Mouse (Mus musculus) midbrain, embryonic 12.5 days (tissue): ENCODE results near the gene Apobec1. TPM values are rescaled to one million over a fixed set of nuclear protein-coding genes. Genes with fewer than 3 reads are reported as not detected.
"Not testable (repeated sequence)": the region's sequence is repeated elsewhere in the genome, so short reads cannot be mapped to it uniquely, and the experiment has no call there.

Experiments used
- ATAC-seq: fragments of 200-750 bp; cut with Nextera tagmentation; 2 replicates; pipeline ENCODE4 v1.8.0; 2017; ENCODE audit warnings: low read depth, moderate TSS enrichment, moderate library complexity; ENCODE audit not compliant: low FRiP score
- H3K27ac ChIP-seq: fragments of 300-500 bp; sonication (generic); replicated peaks from 2 replicates; pipeline ENCODE4 v1.5.1; 2016; ENCODE audit warnings: mild to moderate bottlenecking
- H3K27me3 ChIP-seq: fragments of 300-500 bp; sonication (generic); 2 replicates; pipeline ENCODE4 v1.6.1; 2016; ENCODE audit warnings: mild to moderate bottlenecking
- H3K36me3 ChIP-seq: fragments of 300-500 bp; sonication (generic); 2 replicates; pipeline ENCODE4 v1.6.1; 2016
- H3K4me1 ChIP-seq: fragments of 300-500 bp; sonication (generic); 2 replicates; pipeline ENCODE4 v1.6.1; 2016
- H3K4me2 ChIP-seq: fragments of 300-500 bp; sonication (generic); replicated peaks from 2 replicates; pipeline ENCODE4 v1.6.1; 2016; ENCODE audit warnings: mild to moderate bottlenecking, moderate library complexity
- H3K4me3 ChIP-seq: fragments of 300-500 bp; sonication (generic); 2 replicates; pipeline ENCODE4 v1.5.1; 2016; ENCODE audit warnings: mild to moderate bottlenecking
- H3K9ac ChIP-seq: fragments of 300-500 bp; sonication (generic); replicated peaks from 2 replicates; pipeline ENCODE4 v1.6.1; 2016; ENCODE audit warnings: mild to moderate bottlenecking, moderate library complexity
- H3K9me3 ChIP-seq: fragments of 300-500 bp; sonication (generic); 2 replicates; pipeline ENCODE4 v1.6.1; 2016; ENCODE audit warnings: mild to moderate bottlenecking
- WGBS: fragments of 180-500 bp; shearing (Covaris S2); methylation state at CpG from one replicate; pipeline ENCODE4 v1.1.7; 2016; 5-methylcytosine and 5-hydroxymethylcytosine counted together
- polyA plus RNA-seq: library from polyadenylated mRNA; unstranded; fragments of >200 nt; fragmentation: Nextera tagmentation; extraction: Ambion mirVana; gene quantifications from 2 replicates; pipeline ENCODE4 v1.2.1, GENCODE M21; 2016

Apobec1 gene
- polyA plus RNA-seq, 1 experiment from 2014 or later = 2.8 TPM

GRCm38 (mm10) chr6:122601031-122601430, 1.2 kb downstream of the Apobec1 start:
- Histone ChIP-seq H3K9me3 (no peaks in the 10 kb centered on the region), H3K27ac (no peak overlapping the region), H3K36me3 (no peaks in the 10 kb centered on the region), H3K4me3 (no peak overlapping the region), H3K27me3 (no peaks in the 10 kb centered on the region), H3K9ac (no peak overlapping the region), H3K4me2 (no peak overlapping the region), H3K4me1 (0 out of 2 replicates have a peak, but pooled peaks cover 2% of the 10 kb centered on the region)
- 93% methylated on average over 4 of the region's 4 CpGs for WGBS
- no peak for ATAC-seq

GRCm38 (mm10) chr6:122600066-122600646, 2.1 kb downstream of the Apobec1 start:
- no peaks in the 10 kb centered on the region for H3K27me3 ChIP-seq
- no peaks in the 10 kb centered on the region for H3K9me3 ChIP-seq
- H3K4me3 ChIP-seq = no peak overlapping the region
- WGBS = 82% methylated on average over 7 of the region's 7 CpGs
- ATAC-seq = no peak
- H3K4me2 ChIP-seq = no peak overlapping the region
- H3K4me1 ChIP-seq = 0 out of 2 replicates have a peak, but pooled peaks cover 2% of the 10 kb centered on the region
- H3K36me3 ChIP-seq = no peaks in the 10 kb centered on the region
- no peak overlapping the region for H3K27ac ChIP-seq
- no peak overlapping the region for H3K9ac ChIP-seq

GRCm38 (mm10) chr6:122599054-122599737, 3.0 kb downstream of the Apobec1 start:
- Histone ChIP-seq H3K36me3 (no peaks in the 10 kb centered on the region), H3K9me3 (no peaks in the 10 kb centered on the region), H3K27ac (no peak overlapping the region), H3K27me3 (no peaks in the 10 kb centered on the region), H3K9ac (no peak overlapping the region), H3K4me2 (no peak overlapping the region), H3K4me3 (no peak overlapping the region), H3K4me1 (0 out of 2 replicates have a peak, but pooled peaks cover 2% of the 10 kb centered on the region)
- WGBS = 91% methylated on average over 9 of the region's 9 CpGs
- ATAC-seq = no peak

- ATAC-seq = no peak
- H3K4me1 ChIP-seq = 0 out of 2 replicates have a peak, but pooled peaks cover 2% of the 10 kb centered on the region
- H3K9ac ChIP-seq = no peak overlapping the region
Observed at GRCm38 (mm10) chr6:122598436-122598835, 3.8 kb downstream of the Apobec1 start.

GRCm38 (mm10) chr6:122598014-122598413, 4.2 kb downstream of the Apobec1 start:
- WGBS = 96% methylated on average over 4 of the region's 4 CpGs

More at GRCm38 (mm10) chr6:122598436-122598835, 3.8 kb downstream of the Apobec1 start:
- Histone ChIP-seq H3K27ac (no peak overlapping the region), H3K27me3 (no peaks in the 10 kb centered on the region), H3K9me3 (no peaks in the 10 kb centered on the region), H3K4me2 (no peak overlapping the region), H3K36me3 (no peaks in the 10 kb centered on the region), H3K4me3 (no peak overlapping the region)
- 91% methylated on average over 6 of the region's 6 CpGs for WGBS

GRCm38 (mm10) chr6:122596608-122597007, 5.6 kb downstream of the Apobec1 start:
- no peaks in the 10 kb centered on the region for H3K27me3 ChIP-seq
- H3K9ac ChIP-seq = no peak overlapping the region
- WGBS = 89% methylated on average over 7 of the region's 7 CpGs

More at GRCm38 (mm10) chr6:122598014-122598413, 4.2 kb downstream of the Apobec1 start:
- Histone ChIP-seq H3K27ac (no peak overlapping the region), H3K27me3 (no peaks in the 10 kb centered on the region), H3K4me2 (no peak overlapping the region), H3K4me3 (no peak overlapping the region), H3K9me3 (no peaks in the 10 kb centered on the region), H3K4me1 (0 out of 2 replicates have a peak, but pooled peaks cover 2% of the 10 kb centered on the region), H3K36me3 (no peaks in the 10 kb centered on the region), H3K9ac (no peak overlapping the region)
- ATAC-seq = no peak

GRCm38 (mm10) chr6:122595637-122596036, 6.6 kb downstream of the Apobec1 start:
- Histone ChIP-seq H3K27me3 (no peaks in the 10 kb centered on the region), H3K9me3 (no peaks in the 10 kb centered on the region), H3K4me1 (no peaks in the 10 kb centered on the region), H3K36me3 (no peaks in the 10 kb centered on the region), H3K4me2 (no peak overlapping the region), H3K27ac (no peak overlapping the region), H3K4me3 (no peak overlapping the region), H3K9ac (no peak overlapping the region)
- ATAC-seq = peak; percentile 49; the same call in 1 of the 2 replicates
- WGBS = 40% methylated on average over 7 of the region's 7 CpGs

More at GRCm38 (mm10) chr6:122596608-122597007, 5.6 kb downstream of the Apobec1 start:
- Histone ChIP-seq H3K27ac (no peak overlapping the region), H3K4me2 (no peak overlapping the region), H3K4me3 (no peak overlapping the region), H3K36me3 (no peaks in the 10 kb centered on the region), H3K9me3 (no peaks in the 10 kb centered on the region), H3K4me1 (no peaks in the 10 kb centered on the region)
- no peak for ATAC-seq

- no peak overlapping the region for H3K9ac ChIP-seq
- no peaks in the 10 kb centered on the region for H3K36me3 ChIP-seq
- H3K27ac ChIP-seq = no peak overlapping the region
- H3K4me1 ChIP-seq = no peaks in the 10 kb centered on the region
- H3K4me3 ChIP-seq = no peak overlapping the region
- H3K4me2 ChIP-seq = no peak overlapping the region
- no peak for ATAC-seq
- no peaks in the 10 kb centered on the region for H3K27me3 ChIP-seq
- 96% methylated on average over 2 of the region's 2 CpGs for WGBS
- no peaks in the 10 kb centered on the region for H3K9me3 ChIP-seq
Observed at GRCm38 (mm10) chr6:122592905-122593304, 9.3 kb downstream of the Apobec1 start.

- no peak for ATAC-seq
- H3K27ac ChIP-seq = no peak overlapping the region
Observed at GRCm38 (mm10) chr6:122591027-122591758, 11.1 kb downstream of the Apobec1 start.

GRCm38 (mm10) chr6:122579086-122579485, 23.2 kb downstream of the Apobec1 start:
- no peak overlapping the region for H3K27ac ChIP-seq
- no peaks in the 10 kb centered on the region for H3K9me3 ChIP-seq
- ATAC-seq = no peak
- no peak overlapping the region for H3K9ac ChIP-seq
- H3K4me2 ChIP-seq = no peak overlapping the region
- WGBS = 67% methylated on average over 1 of the region's 1 CpGs
- H3K4me1 ChIP-seq = no peaks in the 10 kb centered on the region
- H3K27me3 ChIP-seq = no peaks in the 10 kb centered on the region
- no peaks in the 10 kb centered on the region for H3K36me3 ChIP-seq
- no peak overlapping the region for H3K4me3 ChIP-seq

More at GRCm38 (mm10) chr6:122591027-122591758, 11.1 kb downstream of the Apobec1 start:
- WGBS = 85% methylated on average over 13 of the region's 13 CpGs
- Histone ChIP-seq H3K27me3 (no peaks in the 10 kb centered on the region), H3K4me1 (no peaks in the 10 kb centered on the region), H3K4me3 (no peak overlapping the region), H3K36me3 (no peaks in the 10 kb centered on the region), H3K9ac (no peak overlapping the region), H3K9me3 (no peaks in the 10 kb centered on the region), H3K4me2 (no peak overlapping the region)

- no peak overlapping the region for H3K27ac ChIP-seq
- no peak overlapping the region for H3K4me2 ChIP-seq
- 93% methylated on average over 3 of the region's 3 CpGs for WGBS
- H3K4me3 ChIP-seq = no peak overlapping the region
- H3K9me3 ChIP-seq = no peaks in the 10 kb centered on the region
- H3K4me1 ChIP-seq = no peaks in the 10 kb centered on the region
- ATAC-seq = no peak
- no peaks in the 10 kb centered on the region for H3K27me3 ChIP-seq
- no peaks in the 10 kb centered on the region for H3K36me3 ChIP-seq
- no peak overlapping the region for H3K9ac ChIP-seq
Observed at GRCm38 (mm10) chr6:122577030-122577429, 25.2 kb downstream of the Apobec1 start.

GRCm38 (mm10) chr6:122575037-122575436, 27.2 kb downstream of the Apobec1 start:
- H3K9me3 ChIP-seq, ATAC-seq, H3K4me3 ChIP-seq, H3K9ac ChIP-seq, H3K4me1 ChIP-seq, H3K27me3 ChIP-seq, H3K36me3 ChIP-seq, H3K4me2 ChIP-seq, H3K27ac ChIP-seq: not testable (repeated sequence)
- WGBS = 95% methylated on average over 1 of the region's 1 CpGs
